ENCODE assay signal across 18 mouse cellular contexts in the genomic region with DNA sequence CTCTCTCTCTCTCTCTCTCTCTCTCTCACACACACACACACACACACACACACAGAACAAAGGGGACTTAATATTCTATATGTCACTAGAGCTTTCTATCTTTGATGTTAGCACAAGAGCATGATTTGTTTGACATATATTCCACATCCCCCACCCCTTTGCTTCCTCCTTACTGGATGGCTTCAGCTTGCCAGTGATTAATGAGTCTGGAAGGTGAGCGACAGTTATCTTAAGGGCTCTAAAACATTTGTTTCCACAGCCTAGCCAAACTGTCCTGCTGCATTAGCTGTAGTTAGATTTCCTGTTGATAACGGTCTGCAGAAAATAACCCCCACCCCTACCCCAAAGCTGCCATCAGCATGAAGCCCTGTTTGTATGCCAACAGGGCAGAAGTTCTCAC.
"Had no signal": no experiment of that assay in that cellular context is flagged by ENCODE, and none has a peak within 500 bp of the region (broad histone marks: within the 10 kb centered on the region; RNA-seq: fewer than 3 reads in every experiment).

No protein-coding gene starts in this region.

- H3K9me3 ChIP-seq: limb, embryonic 10.5 days; limb, embryonic 13.5 days; liver, embryonic 12.5 days; liver, embryonic 15.5 days; midbrain, embryonic 12.5 days; midbrain, embryonic 15.5 days; neural tube, embryonic 12.5 days; neural tube, embryonic 15.5 days had no signal

- DNase-seq: kidney, postnatal 25 days; layer of hippocampus, adult 9-11 months; liver; lung, adult 18-20 months; lung, postnatal 14 days; thymus, adult 18-20 months; thymus, postnatal 14 days had no signal

- H3K36me3 ChIP-seq: limb, embryonic 10.5 days; limb, embryonic 13.5 days; liver, embryonic 12.5 days; liver, embryonic 15.5 days; midbrain, embryonic 12.5 days; midbrain, embryonic 15.5 days; neural tube, embryonic 12.5 days; neural tube, embryonic 15.5 days had no signal

- H3K4me1 ChIP-seq: limb, embryonic 13.5 days; liver, embryonic 12.5 days; liver, embryonic 15.5 days; midbrain, embryonic 12.5 days; midbrain, embryonic 15.5 days; neural tube, embryonic 12.5 days; neural tube, embryonic 15.5 days had no signal

- H3K27ac ChIP-seq: layer of hippocampus, adult 2 months; limb, embryonic 10.5 days; limb, embryonic 13.5 days; liver, embryonic 12.5 days; liver, embryonic 15.5 days; macrophage; midbrain, embryonic 12.5 days; midbrain, embryonic 15.5 days; neural tube, embryonic 12.5 days; neural tube, embryonic 15.5 days had no signal

- H3K27me3 ChIP-seq: limb, embryonic 13.5 days; liver, embryonic 12.5 days; liver, embryonic 15.5 days; midbrain, embryonic 12.5 days; midbrain, embryonic 15.5 days; neural tube, embryonic 12.5 days; neural tube, embryonic 15.5 days had no signal

- H3K4me2 ChIP-seq: limb, embryonic 13.5 days; liver, embryonic 12.5 days; liver, embryonic 15.5 days; midbrain, embryonic 12.5 days; midbrain, embryonic 15.5 days; neural tube, embryonic 12.5 days; neural tube, embryonic 15.5 days had no signal

- ATAC-seq: intestine, postnatal 0 days; liver, embryonic 12.5 days; midbrain, embryonic 15.5 days had no signal

- H3K9ac ChIP-seq: limb, embryonic 13.5 days; liver, embryonic 12.5 days; liver, embryonic 15.5 days; midbrain, embryonic 12.5 days; midbrain, embryonic 15.5 days; neural tube, embryonic 12.5 days; neural tube, embryonic 15.5 days had no signal

- H3K4me3 ChIP-seq: layer of hippocampus, adult 2 months; limb, embryonic 10.5 days; limb, embryonic 13.5 days; liver, embryonic 12.5 days; liver, embryonic 15.5 days; midbrain, embryonic 12.5 days; midbrain, embryonic 15.5 days; neural tube, embryonic 12.5 days; neural tube, embryonic 15.5 days had no signal
